Mouse (Mus musculus) kidney, postnatal 0 days (tissue): ENCODE measurements around the gene Tsc2. TPM values are rescaled to one million over a fixed set of nuclear protein-coding genes. Genes with fewer than 3 reads are reported as not detected.

Experiments
- ATAC-seq: fragments of 200-750 bp; cut with Nextera tagmentation; replicated peaks from 2 replicates; pipeline ENCODE4 v1.8.0; 2017; ENCODE audit warnings: low read depth, moderate number of reproducible peaks, moderate TSS enrichment, moderate library complexity; ENCODE audit not compliant: low FRiP score
- DNase-seq: peaks from one replicate; pipeline ENCODE4 v3.0.0-alpha.2; 2016; ENCODE audit warnings: low spot score
- H3K27ac ChIP-seq: fragments of 300-500 bp; sonication (generic); 2 replicates; pipeline ENCODE4 v1.5.1; 2014; ENCODE audit warnings: mild to moderate bottlenecking
- H3K27me3 ChIP-seq: fragments of 300-500 bp; sonication (generic); 2 replicates; pipeline ENCODE4 v1.6.1; 2014; ENCODE audit warnings: low read length, mixed read lengths; ENCODE audit not compliant: insufficient read depth
- H3K36me3 ChIP-seq: fragments of 300-500 bp; sonication (generic); 2 replicates; pipeline ENCODE4 v1.6.1; 2014; ENCODE audit warnings: low read length, mixed read lengths; ENCODE audit not compliant: insufficient read depth
- H3K4me1 ChIP-seq: fragments of 300-500 bp; sonication (generic); replicated peaks from 2 replicates; pipeline ENCODE4 v1.6.1; 2014; ENCODE audit warnings: antibody characterized with exemption, low read length, mixed read lengths; ENCODE audit not compliant: insufficient read depth
- H3K4me2 ChIP-seq: fragments of 300-500 bp; sonication (generic); 2 replicates; pipeline ENCODE4 v1.6.1; 2014; ENCODE audit warnings: mild to moderate bottlenecking, low read length, moderate library complexity, mixed read lengths
- H3K4me3 ChIP-seq: fragments of 300-500 bp; sonication (generic); replicated peaks from 2 replicates; pipeline ENCODE4 v1.5.1; 2014; ENCODE audit warnings: low read depth, low read length
- H3K9ac ChIP-seq: fragments of 300-500 bp; sonication (generic); 2 replicates; pipeline ENCODE4 v1.6.1; 2014; ENCODE audit warnings: low read depth, low read length
- H3K9me3 ChIP-seq: fragments of 300-500 bp; sonication (generic); replicated peaks from 2 replicates; pipeline ENCODE4 v1.6.1; 2016; ENCODE audit warnings: low read length, inconsistent platforms, mixed read lengths
- CTCF ChIP-seq: IDR thresholded peaks from 2 replicates; pipeline ENCODE4 v1.5.1; 2016; ENCODE audit warnings: antibody characterized with exemption, low read depth, mild to moderate bottlenecking, moderate library complexity
- WGBS: fragments of 180-500 bp; shearing (Covaris S2); extraction: QIAGEN DNeasy Blood & Tissue Kit; methylation state at CpG from one replicate; pipeline ENCODE4 v1.1.7; 2014; 5-methylcytosine and 5-hydroxymethylcytosine counted together
- polyA plus RNA-seq: library from polyadenylated mRNA; unstranded; fragments of >200 nt; fragmentation: Nextera tagmentation; extraction: Ambion mirVana; gene quantifications from 2 replicates; pipeline ENCODE4 v1.2.1, GENCODE M21; 2015

The Tsc2 gene
- polyA plus RNA-seq, 1 experiment from 2014 or later = 36.4 TPM

DNA sequence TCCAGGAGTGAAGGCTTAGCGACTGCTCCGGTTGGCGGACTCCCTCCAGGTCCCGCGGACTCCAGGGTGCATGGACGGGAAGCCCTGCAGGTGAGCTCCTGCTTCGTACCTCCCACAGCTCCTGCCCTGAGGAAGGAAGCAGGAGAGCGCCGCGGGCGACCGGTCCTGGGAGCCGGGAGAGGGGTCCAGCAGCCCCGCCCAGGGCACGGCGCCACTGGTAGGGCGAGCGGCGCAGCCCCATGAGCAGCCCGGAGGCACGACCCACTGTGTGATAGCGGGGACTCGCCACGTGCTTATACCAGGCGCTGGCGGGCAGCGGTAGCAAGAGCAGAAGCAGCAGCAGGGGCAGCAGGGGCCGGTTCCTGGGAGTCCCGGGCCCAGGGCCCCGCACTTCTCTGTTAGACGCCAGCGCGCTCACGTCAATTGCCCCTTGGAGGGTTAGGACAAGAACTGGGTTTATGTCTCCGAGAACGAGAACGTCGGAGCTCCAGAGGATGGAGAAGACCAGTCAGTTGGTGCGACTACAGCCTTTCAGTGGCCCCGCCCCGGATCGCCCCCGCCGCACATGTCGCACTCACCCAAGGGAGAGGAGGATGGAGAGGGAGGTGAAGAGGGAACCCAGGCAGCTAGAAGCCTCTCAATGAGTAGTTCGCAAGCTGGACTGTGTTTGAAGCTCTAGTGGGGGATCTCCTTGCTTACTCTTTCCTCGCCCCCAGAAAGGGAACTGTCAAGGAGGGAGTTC is 25.8 kb upstream of the Tsc2 start, which contains the start of gene Npw:
Gene Npw (minus strand): TSS at position 441 of the 742 bp plus-strand sequence.
- Histone ChIP-seq H3K9ac (0 out of 2 replicates have a peak within 1 kb of the TSS, but pooled peaks have one; percentile 9), H3K36me3 (no peaks in the 10 kb centered on the region), H3K9me3 (no peaks in the 10 kb centered on the region), H3K27ac (no peak within 1 kb of the TSS), H3K27me3 (peaks cover 5% of the 10 kb centered on the region; the same call in 1 of the 2 replicates), H3K4me2 (peak within 1 kb of the TSS; percentile 64), H3K4me3 (peak within 1 kb of the TSS; percentile 34), H3K4me1 (peaks cover 10% of the 10 kb centered on the region)
- no peak for TF ChIP-seq CTCF
- peak; percentile 52 for ATAC-seq
- WGBS = 3% methylated on average over 47 of the region's 47 CpGs
- no peak for DNase-seq

DNA sequence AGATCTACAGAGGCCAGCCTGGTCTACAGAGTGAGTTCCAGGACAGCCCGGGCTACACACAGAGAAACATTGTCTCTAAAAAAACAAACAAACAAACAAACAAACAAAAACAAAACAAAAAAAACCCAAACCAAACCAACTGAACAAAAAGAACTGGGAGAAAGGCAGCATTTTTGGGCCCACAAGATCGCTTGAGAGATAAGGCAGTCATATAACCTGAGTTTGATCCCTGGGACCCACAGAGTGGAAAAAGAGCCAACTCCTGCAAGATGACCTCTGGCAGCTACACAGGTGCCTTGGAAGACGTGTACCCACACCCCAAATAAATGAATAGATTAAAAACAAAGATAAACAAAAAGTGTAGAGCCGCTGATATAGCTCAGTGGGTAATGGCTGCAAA is 22.5 kb upstream of the Tsc2 start:
- H3K4me2 ChIP-seq = no peak overlapping the region
- DNase-seq = no peak
- peaks cover 5% of the 10 kb centered on the region; the same call in 1 of the 2 replicates for H3K27me3 ChIP-seq
- H3K9me3 ChIP-seq = no peaks in the 10 kb centered on the region
- ATAC-seq = no peak
- peaks cover 16% of the 10 kb centered on the region for H3K4me1 ChIP-seq
- H3K9ac ChIP-seq = no peak overlapping the region
- H3K36me3 ChIP-seq = no peaks in the 10 kb centered on the region
- no peak for TF ChIP-seq CTCF
- H3K27ac ChIP-seq = no peak overlapping the region
- 78% methylated on average over 4 of the region's 4 CpGs for WGBS
- no peak overlapping the region for H3K4me3 ChIP-seq

DNA sequence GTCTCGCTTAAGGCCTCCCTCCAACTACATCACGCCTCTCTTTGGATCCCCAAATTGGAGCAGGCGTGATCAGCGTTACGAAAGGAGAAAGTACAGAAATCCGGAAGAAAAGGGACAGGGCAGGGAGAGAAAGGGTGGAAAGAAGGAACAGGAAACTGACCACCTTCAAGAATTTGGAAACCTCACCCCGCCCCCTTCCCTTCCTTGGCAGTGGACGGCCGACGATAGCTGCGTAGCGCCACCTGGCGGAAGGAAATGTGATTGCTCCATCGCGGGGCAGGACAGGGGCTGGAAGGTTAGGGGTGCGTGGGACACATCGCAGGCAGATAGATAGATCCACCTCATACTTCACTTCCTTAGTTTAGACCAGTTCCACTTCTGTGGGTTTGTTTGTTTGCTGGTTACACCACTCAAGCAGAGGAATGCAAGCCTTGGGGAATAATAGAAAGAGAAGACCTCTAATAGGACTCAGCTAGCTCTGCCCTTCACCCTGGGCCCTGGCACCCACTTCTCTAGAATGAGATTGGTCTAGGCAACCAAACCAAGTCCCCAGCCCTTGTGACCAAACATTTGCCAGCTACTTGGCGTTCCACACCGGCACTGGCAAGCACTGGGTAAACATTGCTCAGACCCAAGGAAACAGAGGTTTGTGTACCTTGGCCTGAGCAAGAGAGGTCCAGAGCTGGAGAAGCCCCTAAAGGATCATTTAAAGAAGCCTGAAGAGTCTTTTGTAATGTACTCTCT is 21.7 kb upstream of the Tsc2 start:
- H3K27ac ChIP-seq = no peak overlapping the region
- TF ChIP-seq CTCF = peak; percentile 99
- peak; percentile 12; the same call in 1 of the 2 replicates for ATAC-seq

DNA sequence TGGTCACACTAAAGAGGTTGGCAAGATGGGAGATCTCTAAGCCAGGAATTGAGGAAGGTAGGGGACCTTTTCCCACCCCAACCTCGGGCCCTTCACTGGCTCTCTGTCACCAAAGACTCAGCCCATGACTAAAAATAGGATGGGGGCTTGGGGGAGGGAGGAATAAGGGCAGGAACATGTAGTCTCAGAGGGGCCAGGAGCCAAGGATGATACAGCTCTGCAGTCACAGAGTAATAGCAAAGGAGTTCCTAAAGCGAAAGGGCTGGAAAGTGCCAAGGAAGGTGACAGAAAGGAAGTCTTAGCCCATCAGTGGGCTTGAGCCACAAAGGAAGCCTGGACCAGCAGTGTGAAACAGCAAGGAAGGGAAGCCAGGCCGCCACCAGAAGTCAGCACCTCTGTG is 19.4 kb upstream of the Tsc2 start:
- DNase-seq = no peak
- ATAC-seq = no peak
- Histone ChIP-seq H3K4me2 (no peak overlapping the region), H3K4me3 (no peak overlapping the region), H3K9ac (no peak overlapping the region), H3K27ac (no peak overlapping the region), H3K4me1 (peaks cover 12% of the 10 kb centered on the region), H3K9me3 (no peaks in the 10 kb centered on the region), H3K36me3 (0 out of 2 replicates have a peak, but pooled peaks cover 6% of the 10 kb centered on the region), H3K27me3 (peaks cover under 1% of the 10 kb centered on the region; the same call in 1 of the 2 replicates)
- WGBS = 74% methylated on average over 3 of the region's 3 CpGs
- no peak for TF ChIP-seq CTCF

More for the DNA sequence above, 21.7 kb upstream of the Tsc2 start:
- Histone ChIP-seq H3K9ac (no peak overlapping the region), H3K36me3 (no peaks in the 10 kb centered on the region), H3K27me3 (peaks cover 5% of the 10 kb centered on the region; the same call in 1 of the 2 replicates), H3K9me3 (no peaks in the 10 kb centered on the region), H3K4me3 (peak overlapping the region; percentile 16; the same call in 1 of the 2 replicates), H3K4me1 (peaks cover 23% of the 10 kb centered on the region), H3K4me2 (peak overlapping the region; percentile 54)
- DNase-seq = peak; percentile 95
- whole genome bisulfite sequencing = 2% methylated on average over 19 of the region's 19 CpGs

DNA sequence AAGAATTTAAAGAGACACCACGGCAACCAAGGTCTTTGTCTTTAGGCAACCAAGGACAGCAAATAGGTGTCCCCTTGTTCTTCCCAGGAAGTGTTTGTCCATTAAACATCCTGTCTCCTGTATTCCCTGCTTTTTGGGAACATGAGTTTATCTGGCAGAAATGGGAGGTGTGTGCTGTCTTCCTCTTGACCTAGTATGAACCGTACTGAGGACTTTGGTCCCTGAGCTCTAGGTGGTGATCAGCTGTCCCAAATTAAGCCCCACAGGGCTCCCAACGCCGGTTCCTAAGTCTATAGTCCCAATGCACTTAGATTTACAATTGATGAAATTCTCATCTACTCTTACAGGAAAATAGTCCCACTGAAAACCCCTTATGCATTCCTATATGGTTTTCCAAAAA is 18.3 kb upstream of the Tsc2 start:
- no peak overlapping the region for H3K27ac ChIP-seq

DNA sequence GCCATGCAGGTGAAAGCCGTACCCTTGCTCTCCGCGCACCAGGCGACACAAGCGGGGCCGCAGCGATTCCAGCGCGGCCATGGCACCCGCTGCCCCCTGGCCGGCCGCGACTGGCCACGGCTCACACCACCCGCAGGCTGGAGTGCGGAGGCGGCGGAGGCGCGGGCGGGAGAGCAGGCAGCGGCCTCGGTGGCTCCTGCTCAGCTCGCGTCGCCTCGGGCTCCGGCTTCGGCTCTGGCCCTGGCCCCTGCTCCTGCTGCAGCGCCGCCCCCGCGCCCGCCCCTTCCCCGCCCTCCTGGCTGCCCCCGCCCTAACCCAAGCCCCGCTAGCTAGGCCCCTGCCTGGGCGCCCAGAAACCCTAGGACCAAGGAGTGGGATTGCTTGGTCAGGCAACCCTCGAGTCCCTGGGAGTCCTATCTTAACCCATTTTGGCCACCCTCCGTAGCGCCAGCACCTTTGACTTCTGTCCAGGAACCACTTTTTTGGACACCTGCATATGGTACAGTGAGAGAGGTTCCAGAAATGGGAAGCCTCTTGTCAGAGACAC is 17.7 kb upstream of the Tsc2 start, which contains the start of gene Slc9a3r2:
Gene Slc9a3r2 (minus strand): TSS at position 258 of the 547 bp plus-strand sequence.
- TF ChIP-seq CTCF = no peak
- Histone ChIP-seq H3K4me2 (peak within 1 kb of the TSS; percentile 80), H3K36me3 (0 out of 2 replicates have a peak, but pooled peaks cover 6% of the 10 kb centered on the region), H3K9ac (peak within 1 kb of the TSS; percentile 82), H3K27ac (peak within 1 kb of the TSS; percentile 65), H3K9me3 (no peaks in the 10 kb centered on the region), H3K4me1 (peaks cover 20% of the 10 kb centered on the region), H3K27me3 (no peaks in the 10 kb centered on the region), H3K4me3 (peak within 1 kb of the TSS; percentile 65)
- peak; percentile 75 for DNase-seq
- peak; percentile 39 for ATAC-seq
- WGBS = under 1% methylated on average over 26 of the region's 41 CpGs

More for the DNA sequence above, 18.3 kb upstream of the Tsc2 start:
- H3K36me3 ChIP-seq = 0 out of 2 replicates have a peak, but pooled peaks cover 6% of the 10 kb centered on the region
- H3K4me2 ChIP-seq = no peak overlapping the region
- H3K4me1 ChIP-seq = peaks cover 14% of the 10 kb centered on the region
- H3K9me3 ChIP-seq = no peaks in the 10 kb centered on the region
- 73% methylated on average over 4 of the region's 4 CpGs for WGBS
- no peaks in the 10 kb centered on the region for H3K27me3 ChIP-seq
- H3K4me3 ChIP-seq = no peak overlapping the region
- no peak overlapping the region for H3K9ac ChIP-seq
- TF ChIP-seq CTCF = no peak
- ATAC-seq (no peak), DNase-seq (no peak)
